17 mouse cellular contexts compared by ENCODE assay signal in the genomic region with DNA sequence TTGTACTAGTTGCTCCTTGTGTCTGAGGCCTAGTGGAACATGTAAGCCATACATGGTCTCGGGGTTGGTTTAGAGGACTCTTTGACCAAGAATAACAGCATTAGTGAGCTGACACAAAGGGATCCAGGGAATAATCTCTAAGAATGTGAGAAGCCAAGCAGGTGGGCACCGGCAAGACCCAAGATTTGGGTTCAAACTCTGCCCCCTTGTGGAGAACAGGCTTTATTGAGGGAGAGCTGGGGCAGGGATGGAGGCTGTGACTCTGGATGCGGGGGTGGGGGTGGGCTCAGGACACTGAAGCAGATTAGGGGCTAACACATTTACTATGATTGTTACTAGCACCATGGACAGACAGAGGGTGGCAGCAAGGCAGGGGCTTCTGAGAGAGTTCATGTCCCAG. TPM values are rescaled to one million over a fixed set of nuclear protein-coding genes. Genes with fewer than 3 reads are reported as not detected.
DNase-seq lines count a peak whose midpoint lies in the region; ATAC-seq and TF ChIP-seq lines count a peak whose summit lies in the region.
"Had no signal": no experiment of that assay in that cellular context is flagged by ENCODE, and none has a peak within 500 bp of the region (broad histone marks: within the 10 kb centered on the region; RNA-seq: fewer than 3 reads in every experiment).

No protein-coding gene starts in this region.

- no peaks in the 10 kb centered on the region for H3K9me3 ChIP-seq in stomach, postnatal 0 days (ENCODE audit: control insufficient read depth, low read length)
- H3K9me3 ChIP-seq: forebrain, embryonic 15.5 days; G1E; hindbrain, embryonic 10.5 days; limb, embryonic 15.5 days had no signal

- 0 out of 2 replicates have a peak, but pooled peaks have one; percentile 7 for TF ChIP-seq CTCF in stomach, postnatal 0 days (IDR thresholded peaks at IDR 0.05; ENCODE audit: low read depth)

- H3K27ac ChIP-seq in stomach, postnatal 0 days (replicated peaks), result no peak overlapping the region
- H3K27ac ChIP-seq: forebrain, embryonic 15.5 days; hindbrain, embryonic 10.5 days; limb, embryonic 15.5 days had no signal

- H3K9ac ChIP-seq in stomach, postnatal 0 days (ENCODE audit: low read length), result no peak overlapping the region
- H3K9ac ChIP-seq: forebrain, embryonic 15.5 days; limb, embryonic 15.5 days had no signal

- H3K36me3 ChIP-seq in stomach, postnatal 0 days (ENCODE audit: control insufficient read depth, insufficient read depth, low read length), result no peaks in the 10 kb centered on the region
- H3K36me3 ChIP-seq: forebrain, embryonic 15.5 days; G1E; hindbrain, embryonic 10.5 days; limb, embryonic 15.5 days had no signal

- no peak for ATAC-seq in stomach, postnatal 0 days (ENCODE audit: low FRiP score, low TSS enrichment)
- ATAC-seq: forebrain, embryonic 15.5 days; inflammation-experienced regulatory T-cells, adult 6 months had no signal

- DNase-seq in cerebellum, adult 9-11 months, result peak; percentile 34
- no peak for DNase-seq in cerebellum, postnatal 14 days
- peak; percentile 23 for DNase-seq in retina, postnatal 1 day
- no peak for DNase-seq in retina, embryonic 14.5 days (ENCODE audit: low spot score)
- peak; percentile 57 for DNase-seq in R1 (ENCODE audit: low read depth, low spot score)
- no peak for DNase-seq in stomach, postnatal 0 days (ENCODE audit: low spot score)
- DNase-seq in T-cell, adult 2 months (ENCODE audit: low spot score), result no peak
- no peak for DNase-seq in kidney, postnatal 4 days
- DNase-seq: adrenal gland, adult 2 months; cerebellum, postnatal 10 days; layer of hippocampus, postnatal 36 days; right cerebral cortex, postnatal 4 days had no signal

- 74% methylated on average over 3 of the region's 3 CpGs for WGBS in stomach, postnatal 0 days

- H3K4me1 ChIP-seq in stomach, postnatal 0 days (replicated peaks; ENCODE audit: control insufficient read depth, insufficient read depth), result no peaks in the 10 kb centered on the region

- no peak for TF ChIP-seq EP300 in stomach, postnatal 0 days (optimal IDR thresholded peaks at IDR 0.05)

- no peak overlapping the region for H3K4me2 ChIP-seq in stomach, postnatal 0 days (replicated peaks; ENCODE audit: low read depth)
- H3K4me2 ChIP-seq: forebrain, embryonic 15.5 days; limb, embryonic 15.5 days had no signal

- H3K4me3 ChIP-seq in stomach, postnatal 0 days (ENCODE audit: low read depth, low read length), result no peak overlapping the region
- H3K4me3 ChIP-seq: forebrain, embryonic 15.5 days; hindbrain, embryonic 10.5 days; limb, embryonic 15.5 days had no signal

- no peaks in the 10 kb centered on the region for H3K27me3 ChIP-seq in stomach, postnatal 0 days (ENCODE audit: control insufficient read depth, insufficient read depth, low read length)
- H3K27me3 ChIP-seq: forebrain, embryonic 15.5 days; limb, embryonic 15.5 days had no signal

RNA-seq across cellular contexts. Expression of a gene that starts 43.8 kb away (rescaled TPM):
- 1.4 and 1.7 TPM in 2 replicates for polyA plus RNA-seq in stomach, postnatal 0 days (2015; fragmentation: Nextera tagmentation; extraction: Ambion mirVana)

Comparison
In these comparisons a context has a peak if more than half of its experiments do, and no peak if none do; other contexts are left out.
1. DNase-seq: peak in cerebellum, adult 9-11 months (single experiment), retina, postnatal 1 day (single experiment) and R1 (single experiment); none in cerebellum, postnatal 14 days (0 of 2), retina, embryonic 14.5 days (single experiment), stomach, postnatal 0 days (single experiment), T-cell, adult 2 months (single experiment) and kidney, postnatal 4 days (0 of 2).